Mouse (Mus musculus): ENCODE measurements at regions not wholly inside any gene's neighbourhood (a gene's known extent, or its start where the extent isn't known, plus 50 kb on each side); places are given as distances from the start of the nearest gene placed in this dataset.

DNA sequence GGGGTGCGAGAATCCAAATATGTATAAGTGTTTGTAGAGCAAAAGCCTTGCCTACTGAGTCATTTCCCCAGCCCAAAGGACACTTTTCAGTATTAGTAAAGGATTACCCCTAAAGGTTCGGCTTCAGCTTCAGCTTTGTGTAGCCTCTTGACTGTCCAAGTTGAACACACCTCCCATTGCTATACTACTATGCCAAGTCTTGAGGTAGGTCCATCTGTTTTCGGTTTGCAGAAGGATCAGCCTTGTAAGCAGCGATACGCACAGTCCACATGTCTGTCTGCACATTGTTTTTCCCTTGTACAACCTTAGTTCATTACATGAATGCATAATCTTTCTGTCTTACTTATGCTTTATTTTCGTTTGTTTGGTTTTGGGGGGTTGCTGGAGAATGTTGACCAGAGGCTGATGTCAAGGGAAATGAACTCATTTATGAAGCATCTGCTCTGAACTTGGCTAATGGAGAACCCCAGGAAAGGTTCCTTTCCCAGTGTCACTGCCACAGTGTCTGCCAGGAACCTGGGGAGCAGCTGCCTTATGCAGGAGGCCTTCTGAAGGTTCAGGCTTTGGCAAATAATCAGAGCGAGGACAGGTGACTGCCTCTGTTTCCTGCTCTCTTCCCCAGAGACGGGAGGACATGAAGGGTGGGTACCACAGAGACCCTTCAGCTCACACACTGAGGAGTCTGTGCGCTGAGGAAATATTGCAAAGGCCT, 594.8 kb downstream of the Tmem114 start:
- TF ChIP-seq CTCF (IDR thresholded peaks at IDR 0.05; ENCODE audit: extremely low read depth, insufficient read depth, low read length) (no peak), POLR2A (IDR thresholded peaks at IDR 0.05; ENCODE audit: extremely low read depth, insufficient read depth, low read length) (no peak)
